Mouse (Mus musculus): ENCODE data around the gene Emsy.

Emsy gene

DNA sequence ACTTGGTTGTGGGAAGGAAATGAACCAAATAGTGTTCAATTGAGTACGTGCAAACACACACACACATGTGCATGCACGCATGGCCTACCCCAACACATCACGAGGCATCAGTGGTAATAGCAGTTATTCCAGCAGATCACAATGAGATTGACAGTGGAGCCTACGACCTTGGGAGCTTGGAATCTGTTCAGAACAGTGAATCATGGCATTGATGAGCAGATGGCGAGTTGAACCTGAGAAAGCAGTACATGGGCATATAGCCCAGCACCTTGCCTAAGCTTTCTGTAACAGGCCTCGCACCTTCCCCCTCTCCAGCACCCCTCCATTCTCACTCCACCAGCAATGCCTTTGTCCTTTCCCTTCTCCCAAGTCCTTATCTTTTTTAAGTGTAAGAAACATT, 9.1 kb upstream of the Emsy start:
- DNase-seq, result no peak

DNA sequence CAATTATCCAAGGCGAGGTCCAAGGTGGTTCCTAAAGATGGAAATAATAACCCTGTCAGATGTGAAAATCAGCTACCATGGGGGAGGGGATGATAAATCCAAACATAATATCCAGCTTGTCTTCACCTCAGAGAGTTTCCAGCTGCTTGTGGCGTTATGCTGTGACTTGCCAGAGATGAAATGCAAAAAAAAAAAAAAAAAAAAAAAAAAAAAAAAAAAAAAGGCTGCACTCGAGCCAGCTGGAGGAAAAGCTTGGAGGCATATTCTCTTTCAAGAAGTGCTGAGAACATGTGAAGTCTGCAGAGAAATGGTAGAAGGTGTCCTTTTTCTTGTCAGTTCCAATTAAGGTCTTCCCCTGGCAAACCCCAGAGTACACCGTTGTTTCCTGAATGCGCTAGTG, 8.6 kb upstream of the Emsy start:
- DNase-seq, result no peak

DNA sequence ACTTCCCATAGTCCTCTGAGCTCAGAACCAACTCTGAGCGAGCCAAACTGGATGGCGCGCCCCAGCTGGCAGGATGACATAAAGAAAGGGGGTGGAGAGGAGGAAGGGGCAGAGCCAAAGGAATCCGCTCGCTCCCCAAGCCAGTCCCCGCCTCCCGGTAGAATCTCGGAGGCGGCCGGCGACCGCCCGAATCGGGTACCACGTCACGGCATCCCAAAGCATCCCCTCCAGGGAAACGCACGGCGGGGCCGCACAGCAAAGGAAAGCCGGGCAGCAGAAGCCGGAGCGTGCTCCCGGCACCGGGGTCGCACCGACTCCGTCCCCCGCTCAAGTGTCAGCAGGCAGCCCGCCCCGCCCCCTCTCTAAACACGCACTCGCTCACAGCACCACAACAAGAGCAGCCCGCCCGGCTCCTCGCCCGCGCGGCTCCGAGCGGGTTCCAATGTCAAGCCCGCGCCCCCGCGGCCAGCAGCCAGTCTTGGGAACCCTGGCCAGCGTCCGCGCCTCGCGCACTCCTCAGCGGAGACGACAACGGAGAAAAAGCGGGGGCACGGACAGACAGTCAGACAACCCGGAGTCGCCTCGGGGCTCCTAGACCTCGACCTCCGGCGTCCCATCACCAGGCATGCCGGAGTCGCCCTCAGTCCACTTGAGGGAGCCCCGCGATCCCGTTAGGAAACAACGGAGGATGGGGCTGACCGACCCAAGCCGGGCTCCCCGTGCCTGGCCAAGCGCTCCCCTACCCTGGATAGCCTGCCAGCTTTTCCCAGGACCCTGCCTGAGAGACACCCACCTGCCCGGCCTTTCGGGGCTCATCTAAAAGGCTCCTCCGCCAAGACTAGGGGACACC, 677 bp downstream of the Emsy start:
- DNase-seq, result peak; percentile 80

DNA sequence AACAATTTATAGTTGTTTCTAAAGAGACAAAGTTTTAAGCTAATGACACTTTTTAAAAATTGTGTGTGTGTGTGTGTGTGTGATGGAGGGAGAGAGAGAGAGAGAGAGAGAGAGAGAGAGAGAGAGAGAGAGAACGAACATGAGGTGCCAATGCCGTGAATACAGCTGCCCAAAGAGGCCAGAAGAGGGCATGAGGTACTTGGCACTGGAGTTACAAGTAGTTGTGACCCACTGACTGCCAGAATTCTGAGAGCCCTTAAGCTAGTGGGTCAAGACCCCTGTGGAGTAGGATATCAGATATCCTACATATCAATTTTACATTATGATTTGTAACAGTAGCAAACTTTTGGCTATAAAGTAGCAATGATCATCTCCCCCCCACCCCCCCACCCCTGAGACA, 4.9 kb downstream of the Emsy start:
- DNase-seq, result no peak

DNA sequence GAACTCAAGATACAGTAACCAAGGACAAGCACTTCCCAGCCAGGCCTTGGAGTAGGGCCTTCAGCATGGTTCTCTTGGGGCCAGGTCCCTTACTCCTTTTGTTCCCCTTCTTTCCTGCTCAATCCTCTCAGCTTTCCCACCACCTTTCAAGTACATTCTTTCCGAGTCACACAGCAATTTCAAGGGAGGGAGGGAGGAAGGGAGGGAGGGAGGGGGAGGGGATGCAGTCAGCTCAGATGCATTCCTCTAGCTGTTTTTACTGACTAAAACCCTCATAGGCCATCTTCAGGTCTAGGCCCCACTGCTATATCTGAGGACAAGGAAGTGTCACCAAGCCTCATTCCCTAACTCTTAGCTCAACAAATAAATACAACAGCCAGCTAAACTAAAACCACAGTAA, 12.3 kb downstream of the Emsy start:
- no peak for DNase-seq

DNA sequence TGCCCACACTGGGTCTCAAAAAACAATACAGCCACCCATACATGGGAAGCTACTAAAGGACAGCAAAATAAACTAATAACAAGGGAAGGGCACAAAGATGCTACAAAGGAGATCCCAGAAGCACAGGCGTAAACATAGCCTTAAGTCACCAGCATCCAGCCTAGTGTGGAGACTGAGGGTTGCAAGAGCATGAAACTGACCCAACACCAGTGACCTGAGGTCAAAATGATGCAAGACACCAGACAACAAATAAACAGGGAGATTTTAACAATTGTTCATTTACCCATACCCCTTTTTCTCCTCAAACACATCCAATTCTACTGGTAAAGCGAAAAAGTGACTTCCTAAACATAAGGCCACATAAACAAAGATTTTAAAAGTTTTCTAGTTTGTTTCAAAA, 20.0 kb downstream of the Emsy start:
- no peak for DNase-seq

DNA sequence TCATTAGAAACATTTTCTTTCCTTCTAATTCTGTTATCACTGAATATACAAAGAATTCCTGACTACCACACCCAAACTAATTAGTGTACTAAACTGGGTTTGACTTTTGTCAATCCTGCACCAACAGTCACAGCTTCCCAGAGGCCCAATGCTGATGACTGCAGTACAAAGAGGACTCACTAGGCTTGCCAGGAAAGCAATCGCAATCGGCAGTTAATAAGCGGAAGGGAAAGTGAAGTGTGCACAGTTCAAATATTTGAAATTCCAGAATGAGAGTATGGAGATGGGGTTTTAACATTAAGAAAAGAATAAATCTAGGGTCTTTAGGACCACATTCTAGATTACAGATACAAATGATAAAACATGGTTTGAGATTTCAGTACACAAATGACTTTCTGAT, 23.6 kb downstream of the Emsy start:
- no peak for DNase-seq

DNA sequence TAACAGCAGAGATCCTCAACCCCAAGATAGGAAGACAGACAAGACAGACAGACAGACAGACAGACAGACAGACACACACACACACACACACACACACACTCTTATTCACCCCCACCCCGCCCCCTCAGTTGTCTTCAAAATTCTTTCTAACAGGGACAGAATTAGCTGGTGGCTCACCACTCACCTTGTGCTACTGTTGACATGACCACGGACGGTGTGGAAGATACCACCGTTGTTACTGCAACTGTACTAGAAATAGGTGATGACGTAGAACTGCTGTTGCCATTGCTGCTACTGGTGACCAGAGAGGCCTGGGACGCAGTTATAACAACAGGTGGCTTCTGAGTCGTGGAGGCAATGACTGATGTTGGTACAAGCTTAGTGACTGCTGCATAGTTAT, 26.6 kb downstream of the Emsy start:
- no peak for DNase-seq

DNA sequence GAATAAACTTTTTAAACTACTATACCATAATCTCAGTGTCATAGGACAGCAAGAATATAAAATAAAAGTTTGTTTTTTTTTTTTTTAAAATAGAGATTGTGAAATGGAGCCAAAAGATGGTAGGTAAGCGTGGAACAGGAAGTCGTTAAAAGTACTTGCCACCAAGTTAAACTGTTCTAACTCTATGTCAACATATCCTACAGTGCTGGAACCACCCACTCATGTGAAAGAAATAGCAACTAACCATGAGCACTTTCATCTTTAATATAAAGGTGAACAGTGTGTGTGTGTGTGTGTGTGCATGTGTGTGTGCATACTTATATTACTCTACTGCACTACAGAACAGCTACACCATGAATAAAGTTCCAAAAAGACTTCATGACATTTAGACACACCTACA, 38.8 kb downstream of the Emsy start:
- DNase-seq, result no peak

DNA sequence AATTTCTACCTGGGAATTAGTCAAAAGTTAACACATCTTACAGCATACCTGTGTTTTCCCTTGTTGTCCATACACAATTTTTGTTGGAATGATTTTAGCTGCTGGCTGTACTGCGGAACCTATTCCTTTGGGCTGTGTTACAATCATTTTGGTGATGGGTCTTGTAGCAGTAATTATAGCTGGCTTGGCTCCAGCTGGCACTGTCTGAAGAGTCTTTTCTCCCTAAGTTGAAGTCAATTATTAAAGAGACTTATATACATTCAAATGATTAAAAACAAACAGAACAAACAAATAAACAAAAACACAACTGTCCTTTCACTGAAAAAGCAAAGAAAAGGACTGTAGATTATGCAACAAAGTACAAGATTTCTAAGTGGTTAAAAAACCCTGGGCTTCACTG, 43.6 kb downstream of the Emsy start:
- DNase-seq, result no peak

DNA sequence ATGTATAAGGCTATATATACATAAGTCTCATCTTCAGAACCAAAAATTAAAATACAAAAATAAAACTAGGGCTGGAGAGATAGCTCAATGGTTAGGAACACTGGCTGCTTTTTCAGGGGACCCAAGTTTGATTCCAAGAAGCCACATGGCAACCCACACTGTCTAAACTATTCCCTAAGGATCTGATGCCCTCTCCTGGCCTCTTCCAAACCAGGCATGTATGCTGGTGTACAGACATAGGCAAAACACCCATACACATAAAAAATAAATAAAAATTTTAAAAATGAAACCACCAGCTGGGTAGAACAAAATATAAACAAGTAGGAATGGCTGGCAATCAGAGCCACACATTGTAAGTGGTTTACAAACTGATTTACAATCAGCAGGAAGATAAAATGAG, 48.1 kb downstream of the Emsy start:
- no peak for DNase-seq

DNA sequence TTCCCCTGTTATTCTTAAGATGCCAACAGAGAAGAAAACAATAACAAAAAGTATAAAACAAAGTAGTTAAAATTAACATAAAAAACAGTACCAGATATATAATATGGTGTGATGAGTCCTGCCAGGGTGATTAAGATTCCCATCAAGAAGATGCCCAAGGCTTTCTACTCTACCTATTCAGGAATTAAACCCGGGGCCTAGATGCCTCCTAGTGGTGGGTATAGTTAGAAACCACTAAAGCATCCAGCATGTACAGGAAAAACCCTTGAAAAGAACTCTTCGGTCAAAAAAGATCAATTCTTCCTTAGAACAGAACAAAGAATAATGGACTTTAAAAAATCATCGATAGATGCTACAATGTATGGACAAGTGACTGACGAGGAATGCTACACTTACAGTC, 49.4 kb downstream of the Emsy start:
- DNase-seq, result no peak

DNA sequence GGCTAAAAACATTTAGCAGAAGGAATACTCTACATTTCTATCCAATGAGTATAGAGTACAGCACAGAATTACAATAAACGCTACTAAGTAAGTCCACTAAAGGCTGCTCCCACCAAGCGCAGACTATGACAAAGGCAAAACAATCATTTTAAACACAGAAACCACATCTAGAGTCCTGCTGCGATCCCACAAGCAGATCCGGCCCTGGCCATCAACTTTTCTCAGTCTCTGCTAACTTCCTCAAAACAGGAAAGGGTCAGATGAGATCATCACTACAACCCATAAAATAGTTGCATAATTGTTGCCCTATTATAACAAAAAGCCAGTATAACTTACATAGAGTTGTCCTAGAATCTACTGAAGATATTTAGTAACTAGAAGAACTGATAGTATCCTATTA, 54.9 kb downstream of the Emsy start:
- DNase-seq, result no peak

DNA sequence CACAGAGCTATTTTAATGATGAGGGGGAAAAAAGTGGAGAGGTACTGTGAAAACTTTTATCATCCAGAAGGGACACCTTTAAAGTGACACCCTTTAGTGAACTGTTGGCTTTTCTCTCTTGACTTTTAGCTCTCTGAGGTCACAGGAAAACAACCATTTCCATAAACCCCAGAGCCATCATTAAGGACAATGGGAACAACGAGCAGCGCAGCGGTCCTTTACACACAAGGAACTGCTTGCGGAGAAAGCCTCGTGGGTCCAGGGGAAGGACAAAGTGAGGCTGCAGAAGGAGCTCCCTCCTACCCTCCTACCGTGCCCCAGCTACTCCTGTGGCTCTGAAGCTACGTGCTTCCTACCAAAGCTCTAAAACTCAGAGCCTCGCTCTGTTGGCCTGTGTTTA, 59.2 kb downstream of the Emsy start:
- no peak for DNase-seq

DNA sequence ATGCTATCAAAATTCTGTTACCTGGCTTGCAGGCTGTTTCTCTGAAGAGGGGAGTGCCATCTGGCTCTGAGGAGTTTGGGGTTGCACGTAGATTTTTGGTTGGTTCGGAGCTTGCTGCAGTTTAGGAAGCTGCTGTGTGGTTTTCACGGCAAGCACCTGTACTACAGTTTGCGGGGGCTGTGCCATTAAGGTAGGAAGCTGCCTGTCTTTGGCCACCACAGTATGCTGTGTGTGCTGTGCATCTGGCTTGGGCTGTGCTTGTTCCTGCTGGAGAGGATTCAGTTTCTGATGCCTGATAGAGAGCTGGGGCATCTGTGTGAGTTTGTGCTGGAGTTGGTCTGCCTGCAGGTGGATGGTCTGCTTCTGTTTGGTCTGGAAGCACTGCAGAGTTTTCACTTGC, 61.9 kb downstream of the Emsy start:
- no peak for DNase-seq

DNA sequence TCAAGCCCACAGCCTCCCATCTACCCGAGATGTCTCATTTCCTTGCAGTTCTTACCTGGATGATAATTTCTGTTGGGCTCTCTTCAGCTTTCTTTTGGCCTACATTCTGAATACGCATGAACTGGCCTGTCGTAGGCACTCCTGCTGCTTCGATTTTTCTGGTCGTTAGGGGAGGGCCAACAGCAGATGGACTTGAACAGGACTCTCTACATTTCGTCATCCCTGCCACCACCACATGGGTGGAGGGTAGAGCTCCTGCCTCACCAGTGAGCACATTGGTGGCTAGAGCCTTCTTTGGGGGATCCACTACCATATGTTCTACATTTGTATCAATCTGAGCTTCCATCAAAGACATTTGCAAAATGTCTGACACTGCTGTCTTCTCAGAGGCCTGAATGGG, 63.3 kb downstream of the Emsy start:
- no peak for DNase-seq

DNA sequence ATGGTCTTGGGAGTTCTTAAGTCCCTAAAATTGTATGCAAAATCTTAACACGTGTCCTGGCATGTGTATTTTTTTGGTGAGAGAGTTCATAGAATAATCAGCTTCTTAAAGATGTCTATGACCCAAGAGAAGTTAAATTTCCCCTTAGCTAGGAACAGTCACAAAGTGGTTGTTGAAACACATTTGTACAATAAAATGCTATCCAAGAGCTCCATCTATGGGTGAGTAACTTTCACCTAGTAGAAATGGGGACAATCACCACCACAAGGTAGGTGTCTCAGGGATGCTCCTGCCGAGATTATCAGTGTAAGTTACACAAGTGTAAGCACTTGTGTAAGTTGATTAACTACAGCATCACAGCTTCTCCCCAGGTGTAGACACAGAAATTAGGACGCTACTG, 67.6 kb downstream of the Emsy start:
- DNase-seq, result no peak

DNA sequence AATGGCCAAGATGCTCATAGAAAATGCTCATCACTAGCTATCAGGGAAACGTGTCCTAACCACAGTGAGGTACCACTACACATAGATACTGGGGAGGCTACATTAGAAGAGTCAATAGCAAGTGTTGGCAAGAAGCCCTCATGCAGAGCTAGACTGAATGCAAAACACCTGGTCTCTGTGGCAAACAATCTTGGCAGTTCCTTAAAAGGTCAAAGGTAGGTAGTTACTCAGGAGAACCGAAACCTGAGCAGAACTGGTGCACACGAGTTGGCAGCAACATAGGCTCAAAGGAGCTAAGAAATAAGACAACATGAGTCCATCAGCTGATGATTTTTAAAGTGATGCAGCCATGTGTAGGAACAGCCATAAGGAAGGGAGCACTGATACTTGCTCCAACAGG, 70.3 kb downstream of the Emsy start:
- DNase-seq, result no peak

DNA sequence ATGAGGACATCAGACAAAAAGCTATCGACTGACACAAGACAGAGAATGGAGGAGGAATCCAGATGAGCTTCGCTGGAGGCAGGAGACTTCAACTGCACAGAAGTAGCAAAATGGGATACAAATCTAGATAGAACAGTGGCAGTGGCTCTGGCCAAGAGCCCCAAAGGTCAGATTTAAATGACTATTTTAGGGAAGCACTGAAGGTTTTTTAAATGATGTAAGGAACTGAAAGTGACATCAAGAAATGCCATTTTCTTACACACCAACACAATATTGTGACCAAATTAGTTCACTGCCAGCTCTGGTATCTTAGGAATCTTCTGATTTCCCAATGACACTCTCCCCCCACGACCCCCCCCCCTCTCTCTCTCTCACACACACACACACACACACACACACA, 72.0 kb downstream of the Emsy start:
- DNase-seq, result no peak

DNA sequence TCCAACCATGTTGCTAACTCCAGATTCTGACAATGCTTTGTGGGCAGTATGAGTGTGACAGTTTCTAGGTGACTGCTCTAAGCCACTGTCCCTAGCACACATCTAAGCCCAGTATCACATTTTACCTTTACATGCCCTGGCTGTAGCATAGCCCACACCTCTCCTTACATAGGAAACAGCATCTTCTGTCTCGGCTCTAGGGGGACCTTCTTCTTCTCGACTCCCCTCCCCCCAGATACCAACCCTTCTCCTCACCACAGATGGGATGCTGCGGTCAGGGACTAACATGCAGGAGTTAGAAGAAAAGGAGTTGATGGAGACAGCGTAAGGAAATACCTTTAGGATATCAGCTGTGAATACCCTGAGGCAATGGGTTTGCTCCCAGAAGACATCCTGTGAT, 75.3 kb downstream of the Emsy start:
- no peak for DNase-seq

DNA sequence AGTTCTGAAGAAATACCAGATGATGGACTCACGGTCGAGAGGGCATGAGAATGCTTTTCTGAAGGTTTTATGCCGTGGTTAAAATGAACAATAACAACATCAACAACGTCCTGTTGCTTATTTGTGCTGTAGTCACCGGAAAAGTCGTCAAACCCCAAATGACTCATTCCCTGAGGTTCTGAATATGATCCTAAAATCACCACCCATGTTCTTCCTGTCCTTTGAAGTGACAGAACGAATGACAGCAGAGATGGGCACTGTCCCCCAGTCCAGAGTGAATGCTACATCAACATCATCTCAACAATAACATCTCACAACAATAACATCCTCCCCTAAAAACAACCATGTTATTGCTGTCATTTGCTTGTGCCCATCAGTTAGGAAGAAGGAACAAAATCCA, 76.1 kb downstream of the Emsy start:
- DNase-seq, result no peak

DNA sequence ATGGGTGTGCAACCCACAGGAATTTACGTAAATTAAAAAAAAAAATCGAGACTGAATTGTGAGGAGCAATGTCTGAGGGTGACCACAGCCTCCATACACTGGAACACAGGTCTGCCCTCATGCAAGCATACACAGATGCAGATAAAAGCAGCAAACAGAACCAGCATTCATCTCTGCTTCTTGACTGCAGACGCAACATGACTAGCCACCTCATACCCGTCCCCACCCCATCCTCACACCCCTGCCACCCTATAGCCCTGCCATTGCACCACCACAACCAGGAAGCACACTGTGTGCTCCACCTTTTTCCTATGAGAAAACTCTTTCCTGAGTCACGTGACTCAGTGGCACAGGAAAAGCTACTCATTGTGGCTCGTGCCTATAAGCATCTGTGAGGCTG, 76.9 kb downstream of the Emsy start:
- DNase-seq, result no peak

DNA sequence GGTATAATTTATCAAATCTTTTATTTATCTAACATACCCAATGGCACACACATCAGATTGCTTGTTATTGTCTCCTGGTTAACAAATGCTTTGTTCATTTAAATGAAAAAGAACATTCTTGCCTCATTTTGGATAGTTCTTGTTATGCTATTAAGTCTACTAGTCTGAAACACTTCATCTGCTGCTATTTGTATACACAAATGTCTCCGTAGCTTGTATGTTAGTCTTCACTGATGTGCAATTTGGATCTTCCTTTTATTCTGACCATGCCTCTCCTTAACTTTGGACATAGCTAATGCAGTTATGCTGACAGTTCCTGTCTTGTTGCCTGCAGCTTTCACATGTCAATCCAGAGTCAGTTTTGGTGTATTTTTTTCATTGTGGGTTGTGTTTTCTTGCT, 79.1 kb downstream of the Emsy start:
- no peak for DNase-seq

DNA sequence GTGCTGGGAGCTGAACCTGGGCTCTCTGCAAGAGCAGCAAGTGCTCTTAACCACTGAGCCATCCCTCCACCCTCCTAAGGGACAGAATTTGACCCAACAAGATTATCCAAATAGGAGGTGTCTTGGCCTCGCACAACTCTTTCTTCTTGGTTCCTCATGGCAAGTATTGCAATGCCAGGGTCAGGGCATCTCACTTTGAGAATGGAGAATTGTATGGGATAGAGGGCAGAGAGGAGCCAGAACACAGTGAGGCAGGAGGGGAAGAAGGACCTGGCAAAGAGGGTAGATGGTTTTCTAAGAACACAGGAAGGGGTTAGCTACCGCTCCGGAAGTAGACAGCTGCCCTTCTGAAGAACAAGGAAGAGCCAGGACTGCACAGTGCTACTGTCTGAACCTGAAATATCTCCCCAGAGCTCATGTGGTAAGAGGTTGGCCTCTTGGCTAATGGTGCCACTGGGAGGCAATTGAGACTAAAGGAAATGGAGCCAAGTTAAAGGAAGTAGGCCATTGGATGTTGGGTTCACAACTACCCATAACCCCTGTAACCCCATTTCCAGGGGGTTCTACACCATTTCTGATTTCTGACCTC, 80.8 kb downstream of the Emsy start:
- no peak for DNase-seq

DNA sequence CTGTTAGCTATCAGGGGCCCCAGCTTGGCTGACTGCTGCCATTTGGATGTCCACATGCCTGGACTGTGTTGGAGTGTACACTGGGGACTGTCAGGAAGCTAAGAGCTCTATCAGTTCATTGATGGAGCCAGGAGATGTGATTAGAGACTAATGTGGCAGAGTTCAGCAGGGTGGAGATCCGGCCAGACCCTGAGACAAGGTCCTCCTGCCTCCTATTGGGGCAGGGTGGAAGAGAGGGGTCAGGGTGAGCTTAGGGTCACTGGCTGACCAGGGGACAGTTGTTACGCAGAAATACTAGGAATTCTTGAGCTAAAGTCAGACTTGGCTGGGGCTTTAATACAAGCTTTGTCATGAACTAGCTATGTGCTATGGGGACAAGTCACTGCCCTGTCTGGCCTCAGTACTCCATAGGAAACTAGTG, 81.8 kb downstream of the Emsy start:
- peak; percentile 60 for DNase-seq

Measured in kidney, adult 11 months (tissue).